Mouse (Mus musculus) intestine, embryonic 16.5 days (tissue): ENCODE data around the gene Mia. TPM values are rescaled to one million over a fixed set of nuclear protein-coding genes. Genes with fewer than 3 reads are reported as not detected.
A peak's percentile ranks its signal among the peaks of the same experiment; 100 is the strongest.

Experiments
- ATAC-seq: fragments of 200-750 bp; cut with Nextera tagmentation; 2 replicates; pipeline ENCODE4 v1.8.0; 2017; ENCODE audit warnings: moderate TSS enrichment, moderate library complexity
- H3K27ac ChIP-seq: fragments of 300-500 bp; sonication (generic); 2 replicates; pipeline ENCODE4 v1.5.1; 2014; ENCODE audit warnings: mild to moderate bottlenecking, low read length
- H3K27me3 ChIP-seq: fragments of 300-500 bp; sonication (generic); replicated peaks from 2 replicates; pipeline ENCODE4 v1.6.1; 2014; ENCODE audit warnings: low read length, control low read depth, mixed read lengths; ENCODE audit not compliant: control insufficient read depth, insufficient read depth
- H3K36me3 ChIP-seq: fragments of 300-500 bp; sonication (generic); 2 replicates; pipeline ENCODE4 v1.6.1; 2014; ENCODE audit warnings: low read length, control low read depth; ENCODE audit not compliant: control insufficient read depth, insufficient read depth
- H3K4me1 ChIP-seq: fragments of 300-500 bp; sonication (generic); 2 replicates; pipeline ENCODE4 v1.6.1; 2014; ENCODE audit warnings: low read length, control low read depth, mixed read lengths; ENCODE audit not compliant: control insufficient read depth, insufficient read depth
- H3K4me2 ChIP-seq: fragments of 300-500 bp; sonication (generic); 2 replicates; pipeline ENCODE4 v1.6.1; 2014; ENCODE audit warnings: low read depth, low read length, control low read depth
- H3K4me3 ChIP-seq: fragments of 300-500 bp; sonication (generic); 2 replicates; pipeline ENCODE4 v1.5.1; 2014; ENCODE audit warnings: mild to moderate bottlenecking, low read length
- H3K9ac ChIP-seq: fragments of 300-500 bp; sonication (generic); 2 replicates; pipeline ENCODE4 v1.6.1; 2014; ENCODE audit warnings: low read depth, low read length
- H3K9me3 ChIP-seq: fragments of 300-500 bp; sonication (generic); 2 replicates; pipeline ENCODE4 v1.6.1; 2016; ENCODE audit warnings: low read length, control low read depth; ENCODE audit not compliant: control insufficient read depth
- WGBS: fragments of 180-500 bp; shearing (Covaris S2); extraction: QIAGEN DNeasy Blood & Tissue Kit; methylation state at CpG from one replicate; pipeline ENCODE4 v1.1.7; 2014; 5-methylcytosine and 5-hydroxymethylcytosine counted together
- polyA plus RNA-seq: library from polyadenylated mRNA; unstranded; fragments of >200 nt; fragmentation: Nextera tagmentation; extraction: Ambion mirVana; gene quantifications from 2 replicates; pipeline ENCODE4 v1.2.1, GENCODE M21; 2015

Mia gene
- polyA plus RNA-seq, 1 experiment from 2014 or later: 3.8 TPM

DNA sequence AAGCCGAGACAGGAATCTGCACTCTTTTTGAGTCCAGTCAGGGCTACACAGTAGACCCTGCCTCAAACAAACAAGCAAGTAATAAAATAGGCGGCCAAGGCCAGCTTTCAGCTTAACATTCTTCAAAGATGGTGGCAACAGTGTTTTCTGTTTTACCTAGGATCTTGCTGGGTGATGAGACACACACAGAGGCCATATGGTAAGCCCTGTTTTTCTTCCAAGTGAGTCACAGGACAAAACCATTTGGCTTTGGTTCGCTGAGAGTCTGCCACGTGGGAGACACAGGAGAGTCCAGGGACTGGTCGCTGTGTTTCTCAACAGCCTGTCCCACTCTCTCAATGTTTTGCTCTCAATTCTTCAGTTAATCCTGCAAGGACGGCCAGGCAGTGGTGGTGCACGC is 37.6 kb upstream of the Mia start:
- Histone ChIP-seq H3K27ac (no peak overlapping the region), H3K4me2 (no peak overlapping the region), H3K4me1 (peaks cover 13% of the 10 kb centered on the region), H3K4me3 (no peak overlapping the region), H3K9ac (no peak overlapping the region), H3K27me3 (no peaks in the 10 kb centered on the region), H3K9me3 (no peaks in the 10 kb centered on the region), H3K36me3 (peaks cover 8% of the 10 kb centered on the region)
- WGBS: 83% methylated on average over 7 of the region's 7 CpGs
- ATAC-seq: no peak

DNA sequence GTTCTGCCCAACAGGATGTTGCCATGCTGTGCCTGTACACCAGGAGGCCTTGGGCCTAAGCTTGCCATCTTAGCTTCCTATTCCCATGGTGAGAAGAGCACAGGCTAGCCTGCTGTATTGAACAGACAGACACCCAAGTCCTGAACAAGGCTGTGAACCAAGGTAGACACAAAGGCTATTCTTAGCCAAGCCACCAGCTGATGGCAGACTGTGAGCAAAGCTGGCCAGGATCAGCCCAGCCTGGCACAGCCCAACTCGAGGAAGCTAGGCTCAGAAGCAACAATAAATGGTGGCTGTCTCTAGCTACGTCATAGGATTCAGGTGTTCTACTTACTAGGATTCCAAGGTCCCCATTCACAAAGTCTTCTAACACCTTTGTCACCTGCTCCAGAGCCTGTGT is 31.7 kb upstream of the Mia start:
- no peaks in the 10 kb centered on the region for H3K27me3 ChIP-seq
- peaks cover 17% of the 10 kb centered on the region for H3K36me3 ChIP-seq
- H3K4me3 ChIP-seq: no peak overlapping the region
- H3K9me3 ChIP-seq: no peaks in the 10 kb centered on the region
- H3K4me2 ChIP-seq: no peak overlapping the region
- no peak overlapping the region for H3K9ac ChIP-seq
- 93% methylated on average over 2 of the region's 2 CpGs for WGBS
- no peaks in the 10 kb centered on the region for H3K4me1 ChIP-seq
- no peak for ATAC-seq
- H3K27ac ChIP-seq: no peak overlapping the region

DNA sequence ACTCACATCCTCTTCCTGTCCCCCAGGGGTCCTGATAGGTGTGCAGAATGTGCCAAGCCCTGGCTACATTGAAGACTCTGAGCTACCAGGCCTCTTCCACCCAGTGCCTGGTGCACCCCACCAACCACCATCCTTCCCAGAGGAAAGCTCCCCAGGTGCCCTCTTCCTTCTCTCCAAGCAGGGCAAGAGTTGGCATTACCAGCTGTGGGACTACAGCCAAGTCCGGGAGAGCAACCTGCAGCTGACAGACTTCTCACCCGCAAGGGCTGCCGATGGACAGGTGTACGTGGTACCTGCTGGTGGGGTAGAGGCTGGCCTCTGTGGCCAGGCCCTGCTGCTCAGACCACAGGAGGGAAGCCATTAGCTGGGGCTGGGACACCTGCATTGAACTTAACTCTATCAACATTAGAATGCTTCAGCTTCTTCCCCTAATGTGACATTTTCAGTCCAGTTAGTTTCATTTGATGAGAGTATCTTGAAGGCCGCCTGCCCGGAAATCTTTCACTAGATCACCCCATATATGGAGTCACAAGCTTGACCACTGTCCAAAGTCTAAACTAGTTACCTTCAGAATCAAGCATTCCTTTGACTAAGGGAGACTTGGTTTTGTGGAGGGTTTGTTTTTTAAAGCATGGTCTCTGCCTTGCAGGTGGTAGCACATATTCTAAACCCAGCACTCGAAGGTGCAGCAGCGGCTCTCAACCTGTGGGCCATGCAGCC is 22.9 kb upstream of the Mia start:
- H3K9me3 ChIP-seq: no peaks in the 10 kb centered on the region
- no peaks in the 10 kb centered on the region for H3K27me3 ChIP-seq
- no peak overlapping the region for H3K4me3 ChIP-seq
- WGBS: 90% methylated on average over 8 of the region's 8 CpGs
- H3K9ac ChIP-seq: no peak overlapping the region
- no peaks in the 10 kb centered on the region for H3K4me1 ChIP-seq
- ATAC-seq: 0 out of 2 replicates have a peak, but pooled peaks have one; percentile 21
- H3K36me3 ChIP-seq: peaks cover 12% of the 10 kb centered on the region; the same call in 1 of the 2 replicates
- H3K4me2 ChIP-seq: no peak overlapping the region
- H3K27ac ChIP-seq: no peak overlapping the region

DNA sequence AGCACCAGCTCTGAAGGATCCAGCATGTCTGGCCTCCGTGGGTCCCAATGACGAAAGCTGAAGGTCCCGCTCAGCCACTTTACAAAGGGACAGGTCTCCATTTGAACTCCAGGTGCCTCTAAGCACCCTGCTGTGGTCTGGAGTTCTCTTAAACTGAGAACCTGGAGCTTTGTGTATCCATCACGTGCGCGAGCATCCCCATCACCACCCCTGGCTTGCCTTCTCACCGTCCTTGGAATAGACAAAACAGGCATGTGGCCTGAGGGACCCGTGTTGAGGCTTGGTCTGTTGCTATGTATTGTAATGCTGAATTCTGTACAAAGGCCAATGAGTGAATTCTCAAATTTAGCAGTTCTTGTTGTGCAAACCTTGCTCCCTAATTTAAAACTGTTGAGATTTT is 17.8 kb upstream of the Mia start:
- no peak overlapping the region for H3K9ac ChIP-seq
- no peaks in the 10 kb centered on the region for H3K27me3 ChIP-seq
- H3K27ac ChIP-seq: no peak overlapping the region
- no peaks in the 10 kb centered on the region for H3K9me3 ChIP-seq
- H3K4me1 ChIP-seq: peaks cover 10% of the 10 kb centered on the region
- ATAC-seq: no peak
- H3K4me3 ChIP-seq: no peak overlapping the region
- WGBS: 90% methylated on average over 8 of the region's 8 CpGs
- H3K36me3 ChIP-seq: peaks cover 1% of the 10 kb centered on the region; the same call in 1 of the 2 replicates
- no peak overlapping the region for H3K4me2 ChIP-seq

DNA sequence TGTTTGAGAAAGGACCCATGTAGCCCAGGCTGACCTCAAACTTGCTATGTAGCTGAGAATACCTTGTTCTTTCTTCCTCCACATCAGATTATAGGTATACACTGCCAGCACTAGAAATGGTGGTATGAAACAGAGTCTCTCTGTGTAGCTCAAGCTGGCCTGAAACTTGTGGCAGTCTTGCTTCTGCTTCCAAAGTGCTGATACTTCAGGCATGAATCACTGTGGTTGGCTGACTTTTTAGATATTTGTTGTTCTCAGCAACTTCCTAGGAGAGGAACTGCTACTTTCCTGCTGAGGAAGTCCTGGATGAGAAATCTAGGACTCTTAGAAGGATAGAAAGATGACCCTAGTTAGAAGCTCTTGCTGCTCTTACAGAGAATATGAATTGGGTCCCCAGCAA is 17.4 kb upstream of the Mia start:
- H3K4me3 ChIP-seq: no peak overlapping the region

DNA sequence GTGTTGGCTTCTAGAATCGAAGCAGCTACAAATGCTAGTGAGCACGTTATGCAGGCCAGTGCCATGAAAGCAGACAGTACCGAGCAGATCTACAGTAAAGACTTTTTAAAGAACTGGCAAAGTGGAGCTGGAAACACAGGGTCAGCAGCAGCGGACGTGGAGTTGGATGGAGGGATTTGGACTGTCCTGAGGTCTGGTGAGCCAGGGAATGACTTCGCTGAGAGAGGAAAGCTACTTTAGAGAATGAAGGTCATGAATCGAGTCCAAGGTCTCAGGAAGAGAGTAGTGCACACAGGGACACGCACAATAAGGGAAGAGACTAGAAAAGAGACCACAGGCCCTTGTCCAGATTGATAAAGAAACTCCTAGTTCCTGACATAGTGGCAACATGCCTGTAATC is 16.7 kb upstream of the Mia start:
- H3K9me3 ChIP-seq: no peaks in the 10 kb centered on the region
- 0 out of 2 replicates have a peak overlapping the region, but pooled peaks have one; percentile 16 for H3K9ac ChIP-seq
- H3K27me3 ChIP-seq: no peaks in the 10 kb centered on the region
- peak overlapping the region; percentile 19; the same call in 1 of the 2 replicates for H3K27ac ChIP-seq
- WGBS: 91% methylated on average over 8 of the region's 8 CpGs
- H3K4me3 ChIP-seq: no peak overlapping the region
- peaks cover 7% of the 10 kb centered on the region; the same call in 1 of the 2 replicates for H3K36me3 ChIP-seq
- no peak for ATAC-seq
- H3K4me1 ChIP-seq: peaks cover 16% of the 10 kb centered on the region
- no peak overlapping the region for H3K4me2 ChIP-seq

More for the DNA sequence above, 17.4 kb upstream of the Mia start:
- Histone ChIP-seq H3K4me1 (peaks cover 14% of the 10 kb centered on the region), H3K9ac (no peak overlapping the region), H3K9me3 (no peaks in the 10 kb centered on the region), H3K4me2 (no peak overlapping the region), H3K27me3 (no peaks in the 10 kb centered on the region), H3K27ac (no peak overlapping the region), H3K36me3 (0 out of 2 replicates have a peak, but pooled peaks cover 4% of the 10 kb centered on the region)
- ATAC-seq: no peak

DNA sequence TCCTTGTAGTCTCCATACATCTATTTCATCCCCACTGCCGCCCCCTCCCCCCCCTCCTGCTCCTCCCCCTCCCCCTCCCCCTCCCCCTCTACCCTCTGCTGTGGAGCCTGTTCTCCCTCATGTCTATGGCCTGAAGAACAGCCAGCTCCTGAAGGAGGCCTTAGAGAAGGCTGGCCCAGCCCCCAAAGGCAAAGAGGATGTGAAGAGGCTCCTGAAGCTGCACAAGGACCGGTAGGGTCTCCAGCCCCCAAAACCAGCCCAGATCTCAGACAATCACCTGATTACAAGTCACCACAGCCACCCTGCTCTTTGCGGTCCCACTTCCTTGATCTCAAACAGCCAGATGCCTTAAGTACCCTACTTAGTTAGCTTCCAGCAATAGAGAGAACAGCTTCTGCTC is 16.2 kb upstream of the Mia start:
- no peaks in the 10 kb centered on the region for H3K9me3 ChIP-seq
- H3K4me1 ChIP-seq: peaks cover 16% of the 10 kb centered on the region
- H3K9ac ChIP-seq: 0 out of 2 replicates have a peak overlapping the region, but pooled peaks have one; percentile 16
- WGBS: 81% methylated on average over 3 of the region's 3 CpGs
- H3K36me3 ChIP-seq: peaks cover 12% of the 10 kb centered on the region
- H3K4me3 ChIP-seq: no peak overlapping the region
- H3K27me3 ChIP-seq: no peaks in the 10 kb centered on the region
- H3K4me2 ChIP-seq: no peak overlapping the region
- ATAC-seq: no peak
- peak overlapping the region; percentile 19; the same call in 1 of the 2 replicates for H3K27ac ChIP-seq

DNA sequence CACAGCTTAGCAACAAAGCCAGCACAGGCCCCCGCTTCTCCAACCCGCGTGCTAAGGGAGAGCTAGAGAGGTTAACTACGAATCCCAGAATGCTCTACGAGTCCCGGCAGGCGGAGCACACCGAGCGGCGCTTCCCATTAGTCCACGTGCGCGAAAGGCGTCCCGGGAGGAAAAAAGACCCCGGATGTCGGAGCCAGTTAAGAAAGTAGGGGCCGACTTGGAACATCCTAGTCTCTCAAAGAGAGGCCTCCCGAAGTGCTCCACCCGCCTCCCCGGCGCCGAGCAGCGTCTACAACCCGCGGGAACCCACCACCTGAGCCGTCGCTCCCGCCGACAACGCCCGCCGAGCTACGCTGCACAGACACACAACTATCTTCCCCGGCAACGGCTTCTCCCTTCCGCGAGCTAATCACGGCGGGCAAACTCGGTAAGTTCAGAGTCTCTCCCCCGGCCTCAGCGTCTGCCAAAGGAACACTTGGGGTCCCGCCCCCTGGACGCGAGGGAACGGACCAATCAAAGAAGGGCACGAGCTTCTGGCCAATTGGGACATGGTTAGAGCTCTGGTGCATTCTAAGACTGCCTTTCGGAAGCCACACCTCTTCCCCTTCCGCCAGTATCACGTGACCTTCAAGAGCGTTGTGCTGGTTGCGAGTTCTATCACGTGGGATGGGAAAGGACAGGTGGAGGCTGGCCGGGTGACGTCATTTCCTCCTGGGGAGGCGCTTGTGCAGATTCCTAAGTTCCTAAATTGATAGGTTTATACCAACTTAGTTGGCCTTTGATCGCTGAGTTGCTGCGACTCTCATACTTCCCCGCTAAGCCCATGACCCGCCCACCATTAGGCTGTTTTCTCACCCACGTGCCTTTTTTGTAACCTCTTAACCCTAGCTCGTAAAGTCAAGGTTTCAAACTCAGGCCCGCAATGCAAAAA is 15.0 kb upstream of the Mia start, which contains the start of the genes BC024978 and Snrpa:
BC024978 (plus strand) TSS at position 101 of the 931 bp plus-strand sequence.
Snrpa (minus strand) TSS at position 591 of the 931 bp plus-strand sequence.
- Histone ChIP-seq H3K4me3 (peak within 1 kb of the TSS; percentile 96), H3K9me3 (no peaks in the 10 kb centered on the region), H3K27me3 (no peaks in the 10 kb centered on the region), H3K36me3 (peaks cover 20% of the 10 kb centered on the region), H3K27ac (peak within 1 kb of the TSS; percentile 100), H3K4me1 (peaks cover 16% of the 10 kb centered on the region), H3K9ac (peak within 1 kb of the TSS; percentile 97), H3K4me2 (peak within 1 kb of the TSS; percentile 62)
- peak; percentile 99 for ATAC-seq
- under 1% methylated on average over 62 of the region's 64 CpGs for whole genome bisulfite sequencing

DNA sequence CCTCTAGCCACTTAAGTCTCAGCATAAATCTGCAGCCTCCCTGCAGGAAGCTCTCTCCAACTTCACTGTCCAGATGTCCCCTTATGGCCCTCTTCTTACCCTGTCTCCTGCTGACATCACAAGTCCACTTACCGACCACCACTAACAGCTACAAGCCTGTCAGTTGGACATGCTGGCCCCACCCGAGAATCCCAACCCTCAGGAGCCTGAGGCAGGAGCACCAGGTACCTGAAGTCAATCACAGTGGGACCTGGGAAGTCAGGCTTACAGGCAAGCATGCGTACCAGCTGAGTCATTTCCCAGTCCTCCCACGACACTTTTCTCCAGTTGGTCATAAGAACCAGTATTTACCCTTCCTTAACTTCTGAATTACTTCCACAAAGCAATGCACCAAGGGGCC is 12.8 kb upstream of the Mia start:
- H3K4me2 ChIP-seq: peak overlapping the region; percentile 19; the same call in 1 of the 2 replicates
- no peak overlapping the region for H3K27ac ChIP-seq
- no peak overlapping the region for H3K9ac ChIP-seq
- no peak overlapping the region for H3K4me3 ChIP-seq
- H3K27me3 ChIP-seq: no peaks in the 10 kb centered on the region
- H3K4me1 ChIP-seq: peaks cover 16% of the 10 kb centered on the region
- H3K9me3 ChIP-seq: no peaks in the 10 kb centered on the region
- peaks cover 41% of the 10 kb centered on the region for H3K36me3 ChIP-seq
- no peak for ATAC-seq
- 77% methylated on average over 4 of the region's 4 CpGs for WGBS
